Mouse (Mus musculus): Measurements from ENCODE around the gene Sema6c.
"Not testable (repeated sequence)": the region's sequence is repeated elsewhere in the genome, so short reads cannot be mapped to it uniquely, and the experiment has no call there.

DNA sequence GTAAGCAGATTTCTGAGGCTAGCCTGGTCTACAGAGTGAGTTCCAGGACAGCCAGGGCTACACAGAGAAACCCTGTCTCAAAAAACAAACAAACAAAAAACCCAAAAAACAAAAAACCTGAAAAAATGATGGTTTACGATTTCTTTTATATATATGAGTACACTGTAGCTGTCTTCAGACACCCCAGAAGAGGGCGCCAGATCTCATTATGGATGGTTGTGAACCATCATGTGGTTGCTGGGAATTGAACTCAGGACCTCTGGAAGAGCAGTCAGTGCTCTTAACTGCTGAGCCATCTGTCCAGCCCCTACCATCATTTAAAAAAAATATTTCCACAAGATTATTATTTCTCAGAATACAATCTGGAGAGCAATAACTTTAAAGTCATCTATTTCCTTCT lies 27.9 kb upstream of the Sema6c start:
- not testable (repeated sequence) for TF ChIP-seq GATA1, TAL1 (IDR thresholded peaks at IDR 0.05; ENCODE audit: low read length)
